Mouse (Mus musculus): Measurements from ENCODE around the gene Uhrf1bp1.

- TF ChIP-seq EP300 (IDR thresholded peaks at IDR 0.05; ENCODE audit: insufficient read depth, low read depth, low read length) (no peak), CTCF (IDR thresholded peaks at IDR 0.05) (no peak)
Observed at GRCm38 (mm10) chr17:27922174-27922712, 66.0 kb downstream of the Uhrf1bp1 start.
